Mouse (Mus musculus) liver, postnatal 0 days (tissue): Measurements from ENCODE around the gene Ubap2. TPM values are rescaled to one million over a fixed set of nuclear protein-coding genes. Genes with fewer than 3 reads are reported as not detected.

ENCODE experiments used
- ATAC-seq: fragments of 200-750 bp; cut with Nextera tagmentation; 2 replicates; pipeline ENCODE4 v1.8.0; 2017; ENCODE audit warnings: mild to moderate bottlenecking, moderate library complexity
- DNase-seq: peaks from one replicate; pipeline ENCODE4 v3.0.0-alpha.2; 2016
- H3K27ac ChIP-seq: fragments of 300-500 bp; sonication (generic); 2 replicates; pipeline ENCODE4 v1.5.1; 2014; ENCODE audit warnings: antibody characterized with exemption, moderate library complexity, mild to moderate bottlenecking, low read depth
- H3K27me3 ChIP-seq: fragments of 300-500 bp; sonication (generic); 2 replicates; pipeline ENCODE4 v1.6.1; 2014; ENCODE audit warnings: low read length, control low read depth, mixed read lengths; ENCODE audit not compliant: insufficient read depth
- H3K36me3 ChIP-seq: fragments of 300-500 bp; sonication (generic); replicated peaks from 2 replicates; pipeline ENCODE4 v1.6.1; 2014; ENCODE audit warnings: mild to moderate bottlenecking, control low read depth, low read length, moderate library complexity, mixed read lengths; ENCODE audit not compliant: insufficient read depth
- H3K4me1 ChIP-seq: fragments of 300-500 bp; sonication (generic); 2 replicates; pipeline ENCODE4 v1.6.1; 2014; ENCODE audit warnings: antibody characterized with exemption, mild to moderate bottlenecking, control low read depth; ENCODE audit not compliant: insufficient read depth
- H3K4me2 ChIP-seq: fragments of 300-500 bp; sonication (generic); 2 replicates; pipeline ENCODE4 v1.6.1; 2014; ENCODE audit warnings: low read depth, mild to moderate bottlenecking, low read length, moderate library complexity, mixed read lengths
- H3K4me3 ChIP-seq: fragments of 300-500 bp; sonication (generic); 2 replicates; pipeline ENCODE4 v1.5.1; 2014; ENCODE audit warnings: low read depth, low read length
- H3K9ac ChIP-seq: fragments of 300-500 bp; sonication (generic); replicated peaks from 2 replicates; pipeline ENCODE4 v1.6.1; 2014; ENCODE audit warnings: mild to moderate bottlenecking, moderate library complexity
- H3K9me3 ChIP-seq: fragments of 300-500 bp; sonication (generic); 2 replicates; pipeline ENCODE4 v1.6.1; 2016; ENCODE audit warnings: mild to moderate bottlenecking, control low read depth, low read length, mixed read lengths
- CTCF ChIP-seq: sonication (generic); IDR thresholded peaks from 2 replicates; pipeline ENCODE4 v1.5.1; 2016; ENCODE audit warnings: antibody characterized with exemption, low read depth
- EP300 ChIP-seq: IDR thresholded peaks from 2 replicates; pipeline ENCODE4 v1.6.1; 2016; ENCODE audit warnings: antibody characterized with exemption, low read depth, mild to moderate bottlenecking
- WGBS: fragments of 180-500 bp; shearing (Covaris S2); extraction: QIAGEN DNeasy Blood & Tissue Kit; methylation state at CpG from one replicate; pipeline ENCODE4 v1.1.7; 2014; ENCODE audit not compliant: insufficient replicate concordance; 5-methylcytosine and 5-hydroxymethylcytosine counted together
- polyA plus RNA-seq: library from polyadenylated mRNA; unstranded; fragments of >200 nt; fragmentation: Nextera tagmentation; extraction: Ambion mirVana; gene quantifications from 2 replicates; pipeline ENCODE4 v1.2.1, GENCODE M21; 2015

Ubap2 gene
- polyA plus RNA-seq, 1 experiment from 2014 or later: 10.8 TPM

- peaks cover 95% of the 10 kb centered on the region for H3K36me3 ChIP-seq
- H3K27ac ChIP-seq: no peak overlapping the region
- no peaks in the 10 kb centered on the region for H3K9me3 ChIP-seq
- H3K9ac ChIP-seq: no peak overlapping the region
- no peak overlapping the region for H3K4me2 ChIP-seq
- no peaks in the 10 kb centered on the region for H3K27me3 ChIP-seq
- no peak for ATAC-seq
- no peak overlapping the region for H3K4me3 ChIP-seq
- WGBS: 90% methylated on average over 7 of the region's 7 CpGs
- DNase-seq: no peak
- no peak for TF ChIP-seq EP300
- no peak for TF ChIP-seq CTCF
- no peaks in the 10 kb centered on the region for H3K4me1 ChIP-seq
Observed at GRCm38 (mm10) chr4:41295960-41296359, 21.0 kb upstream of the Ubap2 start.

GRCm38 (mm10) chr4:41295507-41295906, 20.6 kb upstream of the Ubap2 start:
- WGBS: 90% methylated on average over 11 of the region's 11 CpGs
- Histone ChIP-seq H3K4me2 (no peak overlapping the region), H3K36me3 (peaks cover 95% of the 10 kb centered on the region), H3K4me3 (no peak overlapping the region), H3K4me1 (no peaks in the 10 kb centered on the region), H3K27me3 (no peaks in the 10 kb centered on the region), H3K9me3 (no peaks in the 10 kb centered on the region), H3K27ac (no peak overlapping the region), H3K9ac (no peak overlapping the region)
- ATAC-seq (no peak), DNase-seq (no peak)
- TF ChIP-seq EP300: no peak
- TF ChIP-seq CTCF: no peak

GRCm38 (mm10) chr4:41293907-41294306, 19.0 kb upstream of the Ubap2 start:
- TF ChIP-seq CTCF (no peak), EP300 (no peak)
- H3K36me3 ChIP-seq: peaks cover 80% of the 10 kb centered on the region

GRCm38 (mm10) chr4:41289802-41290201, 14.9 kb upstream of the Ubap2 start:
- Histone ChIP-seq H3K4me1 (no peaks in the 10 kb centered on the region), H3K4me3 (no peak overlapping the region), H3K36me3 (peaks cover 42% of the 10 kb centered on the region), H3K9me3 (no peaks in the 10 kb centered on the region), H3K4me2 (no peak overlapping the region), H3K9ac (no peak overlapping the region), H3K27ac (no peak overlapping the region), H3K27me3 (no peaks in the 10 kb centered on the region)
- no peak for ATAC-seq
- 86% methylated on average over 7 of the region's 7 CpGs for WGBS
- no peak for DNase-seq
- no peak for TF ChIP-seq EP300
- no peak for TF ChIP-seq CTCF

More at GRCm38 (mm10) chr4:41293907-41294306, 19.0 kb upstream of the Ubap2 start:
- Histone ChIP-seq H3K9ac (no peak overlapping the region), H3K27ac (no peak overlapping the region), H3K4me2 (no peak overlapping the region), H3K4me3 (no peak overlapping the region), H3K9me3 (no peaks in the 10 kb centered on the region), H3K27me3 (no peaks in the 10 kb centered on the region), H3K4me1 (no peaks in the 10 kb centered on the region)
- ATAC-seq (no peak), DNase-seq (no peak)
- 85% methylated on average over 4 of the region's 4 CpGs for WGBS

GRCm38 (mm10) chr4:41286420-41286819, 11.5 kb upstream of the Ubap2 start:
- TF ChIP-seq EP300: no peak
- TF ChIP-seq CTCF: peak; percentile 79
- Histone ChIP-seq H3K4me2 (no peak overlapping the region), H3K4me1 (no peaks in the 10 kb centered on the region), H3K36me3 (peaks cover 10% of the 10 kb centered on the region), H3K27ac (no peak overlapping the region), H3K27me3 (no peaks in the 10 kb centered on the region), H3K4me3 (no peak overlapping the region), H3K9me3 (no peaks in the 10 kb centered on the region), H3K9ac (no peak overlapping the region)
- 16% methylated on average over 3 of the region's 3 CpGs for WGBS
- DNase-seq (no peak), ATAC-seq (no peak)

- Histone ChIP-seq H3K4me3 (no peak overlapping the region), H3K27me3 (no peaks in the 10 kb centered on the region), H3K27ac (no peak overlapping the region), H3K36me3 (no peaks in the 10 kb centered on the region), H3K9ac (no peak overlapping the region), H3K4me2 (no peak overlapping the region), H3K9me3 (no peaks in the 10 kb centered on the region), H3K4me1 (no peaks in the 10 kb centered on the region)
- TF ChIP-seq EP300: no peak
- TF ChIP-seq CTCF: no peak
- no peak for DNase-seq
- ATAC-seq: no peak
- WGBS: 75% methylated on average over 2 of the region's 2 CpGs
Observed at GRCm38 (mm10) chr4:41284087-41284486, 9.1 kb upstream of the Ubap2 start.

- peak overlapping the region; percentile 96 for H3K27ac ChIP-seq
- peak overlapping the region; percentile 98 for H3K4me2 ChIP-seq
- H3K36me3 ChIP-seq: 0 out of 2 replicates have a peak, but pooled peaks cover 3% of the 10 kb centered on the region
- TF ChIP-seq EP300: no peak
- peak overlapping the region; percentile 96 for H3K4me3 ChIP-seq
- H3K27me3 ChIP-seq: no peaks in the 10 kb centered on the region
- peak overlapping the region; percentile 95 for H3K9ac ChIP-seq
- ATAC-seq: no peak
- no peaks in the 10 kb centered on the region for H3K9me3 ChIP-seq
- DNase-seq: no peak
- WGBS: 67% methylated on average over 5 of the region's 5 CpGs
- peaks cover 28% of the 10 kb centered on the region for H3K4me1 ChIP-seq
Observed at GRCm38 (mm10) chr4:41275927-41276326, 983 bp upstream of the Ubap2 start.
